Mouse (Mus musculus): ENCODE measurements around the gene Cep350. TPM values are rescaled to one million over a fixed set of nuclear protein-coding genes. Genes with fewer than 3 reads are reported as not detected.
"Not testable (repeated sequence)": the region's sequence is repeated elsewhere in the genome, so short reads cannot be mapped to it uniquely, and the experiment has no call there.

The Cep350 gene
- polyA plus RNA-seq, 1 experiment = 9.3 TPM

GRCm38 (mm10) chr1:155886846-155887245 lies 86.2 kb downstream of the Cep350 start:
- DNase-seq (ENCODE audit: low spot score) = no peak

DNA sequence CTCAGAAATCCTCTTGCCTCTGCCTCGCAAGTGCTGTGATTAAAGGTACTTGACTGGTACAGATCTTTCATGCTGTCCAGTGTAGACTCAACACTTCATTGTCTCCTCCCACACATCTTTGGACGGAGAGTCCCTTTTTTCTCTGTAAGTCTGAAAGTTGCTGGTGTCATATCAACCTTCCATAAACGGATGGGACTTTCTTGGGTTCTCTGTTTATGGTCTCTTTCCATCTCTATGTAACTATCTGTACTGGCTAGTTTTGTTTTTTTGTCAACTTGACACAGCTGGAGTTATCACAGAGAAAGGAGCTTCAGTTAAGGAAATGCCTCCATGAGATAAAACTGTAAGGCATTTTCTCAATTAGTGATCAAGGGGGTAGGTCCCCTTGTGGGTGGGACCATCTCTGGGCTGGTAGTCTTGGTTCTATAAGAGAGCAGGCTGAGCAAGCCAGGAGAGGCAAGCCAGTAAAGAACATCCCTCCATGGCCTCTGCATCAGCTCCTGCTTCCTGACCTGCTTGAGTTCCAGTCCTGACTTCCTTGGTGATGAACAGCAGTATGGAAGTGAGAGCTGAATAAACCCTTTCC lies 90.3 kb downstream of the Cep350 start:
- not testable (repeated sequence) for DNase-seq (ENCODE audit: low spot score)

- DNase-seq (ENCODE audit: low spot score) = no peak
Measured at GRCm38 (mm10) chr1:155879596-155879995, 93.5 kb downstream of the Cep350 start.

DNA sequence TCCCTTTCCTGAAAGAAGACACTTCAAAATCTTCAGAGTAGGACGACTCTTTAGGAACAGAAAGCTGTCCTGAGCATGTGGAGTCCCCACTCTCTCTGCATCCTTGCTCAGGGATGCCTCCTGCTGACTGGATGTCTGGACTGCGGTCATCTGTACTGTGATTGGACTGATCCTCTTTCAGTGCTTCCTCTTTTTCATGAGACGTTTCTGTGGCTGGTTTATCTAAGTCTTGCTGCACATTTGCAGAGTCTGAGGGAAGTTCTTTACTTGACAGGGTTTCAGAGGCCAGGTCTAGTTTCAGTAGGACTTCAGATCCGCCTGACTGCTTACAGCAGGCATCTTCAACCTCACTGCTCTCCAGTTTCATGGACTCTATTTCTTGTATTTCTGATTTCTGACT lies 110.1 kb downstream of the Cep350 start:
- no peak for DNase-seq (ENCODE audit: low spot score)

- no peak for DNase-seq (ENCODE audit: low spot score)
Measured at GRCm38 (mm10) chr1:155854926-155855702, 117.9 kb downstream of the Cep350 start.

DNA sequence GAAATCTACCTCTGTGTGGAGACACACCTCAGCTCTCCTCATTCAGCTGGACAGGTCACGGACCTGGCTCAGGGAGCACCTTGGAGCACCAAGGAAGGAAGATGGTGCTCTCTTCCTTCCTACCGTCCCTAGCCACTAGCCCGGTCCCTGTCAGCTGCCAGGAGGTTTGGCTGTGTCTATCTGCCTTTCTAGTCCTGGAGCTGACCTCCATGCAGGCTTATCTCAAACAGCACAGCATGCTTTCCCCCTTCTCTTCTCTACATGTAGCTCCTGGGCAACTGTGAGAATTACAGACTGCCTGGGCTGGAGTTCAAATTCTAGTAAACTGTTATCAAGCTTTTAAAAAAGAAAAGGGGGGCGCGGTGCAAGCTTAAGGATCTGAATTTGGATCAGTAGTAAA lies 120.0 kb downstream of the Cep350 start:
- no peak for DNase-seq (ENCODE audit: low spot score)

GRCm38 (mm10) chr1:155844235-155844634 lies 128.8 kb downstream of the Cep350 start:
- no peak for DNase-seq (ENCODE audit: low spot score)

GRCm38 (mm10) chr1:155843538-155843937 lies 129.5 kb downstream of the Cep350 start:
- no peak for DNase-seq (ENCODE audit: low spot score)

- no peak for DNase-seq (ENCODE audit: low spot score)
Measured at GRCm38 (mm10) chr1:155835667-155836066, 137.4 kb downstream of the Cep350 start.

GRCm38 (mm10) chr1:155833610-155834009 lies 139.4 kb downstream of the Cep350 start:
- DNase-seq (ENCODE audit: low spot score) = no peak

GRCm38 (mm10) chr1:155831958-155832357 lies 141.1 kb downstream of the Cep350 start:
- no peak for DNase-seq (ENCODE audit: low spot score)

DNA sequence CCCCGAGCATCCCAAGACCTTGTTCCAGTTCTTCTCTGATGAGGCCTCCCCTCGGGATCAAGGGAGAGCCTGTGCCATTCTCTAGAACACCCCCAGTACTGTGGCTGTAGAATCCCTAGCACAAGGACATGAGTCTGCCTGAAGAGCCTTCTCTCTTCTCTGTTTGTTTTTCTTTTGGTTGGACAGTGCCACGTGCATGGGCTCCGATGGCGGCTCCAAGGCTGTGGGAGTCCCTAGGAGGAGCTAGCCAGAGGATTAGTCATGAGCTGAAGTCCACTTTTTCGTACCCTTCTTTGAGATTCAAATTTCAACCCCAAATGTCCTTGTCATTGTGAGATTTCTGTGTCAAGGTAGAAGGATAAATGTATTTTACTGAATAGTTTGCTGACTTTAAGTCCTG lies 142.2 kb downstream of the Cep350 start:
- no peak for DNase-seq (ENCODE audit: low spot score)

- DNase-seq (ENCODE audit: low spot score) = no peak
Measured at GRCm38 (mm10) chr1:155827703-155828295, 145.3 kb downstream of the Cep350 start.

DNA sequence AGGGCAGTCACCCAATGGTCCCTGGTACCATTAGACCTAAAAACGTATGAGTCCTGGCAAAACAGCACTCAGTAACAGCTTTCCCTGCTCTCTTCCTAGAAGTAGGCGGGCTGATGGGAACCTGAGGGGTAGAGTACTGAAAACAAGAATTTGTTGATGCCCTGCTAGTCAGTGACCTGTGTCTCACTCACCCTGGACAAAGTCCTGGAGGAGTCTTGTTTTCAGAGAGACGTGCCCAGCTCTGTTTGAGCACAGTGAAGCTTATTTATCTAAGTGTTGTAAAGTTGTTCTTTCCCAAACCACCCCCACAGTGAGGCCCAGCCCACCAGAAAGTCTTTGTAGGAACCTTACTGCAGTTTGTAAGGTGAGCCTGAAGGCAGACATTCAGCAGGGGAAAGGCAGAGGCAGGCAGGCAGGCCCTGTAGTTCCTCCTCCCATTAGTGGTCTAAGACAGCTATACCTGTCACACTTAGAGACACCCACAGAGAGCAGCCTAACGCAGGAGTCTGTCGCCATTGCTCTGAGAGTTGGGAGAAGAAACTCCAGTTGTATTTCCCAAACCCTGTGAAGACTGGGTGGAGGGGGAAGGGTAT lies 146.2 kb downstream of the Cep350 start:
- DNase-seq (ENCODE audit: low spot score) = no peak

DNA sequence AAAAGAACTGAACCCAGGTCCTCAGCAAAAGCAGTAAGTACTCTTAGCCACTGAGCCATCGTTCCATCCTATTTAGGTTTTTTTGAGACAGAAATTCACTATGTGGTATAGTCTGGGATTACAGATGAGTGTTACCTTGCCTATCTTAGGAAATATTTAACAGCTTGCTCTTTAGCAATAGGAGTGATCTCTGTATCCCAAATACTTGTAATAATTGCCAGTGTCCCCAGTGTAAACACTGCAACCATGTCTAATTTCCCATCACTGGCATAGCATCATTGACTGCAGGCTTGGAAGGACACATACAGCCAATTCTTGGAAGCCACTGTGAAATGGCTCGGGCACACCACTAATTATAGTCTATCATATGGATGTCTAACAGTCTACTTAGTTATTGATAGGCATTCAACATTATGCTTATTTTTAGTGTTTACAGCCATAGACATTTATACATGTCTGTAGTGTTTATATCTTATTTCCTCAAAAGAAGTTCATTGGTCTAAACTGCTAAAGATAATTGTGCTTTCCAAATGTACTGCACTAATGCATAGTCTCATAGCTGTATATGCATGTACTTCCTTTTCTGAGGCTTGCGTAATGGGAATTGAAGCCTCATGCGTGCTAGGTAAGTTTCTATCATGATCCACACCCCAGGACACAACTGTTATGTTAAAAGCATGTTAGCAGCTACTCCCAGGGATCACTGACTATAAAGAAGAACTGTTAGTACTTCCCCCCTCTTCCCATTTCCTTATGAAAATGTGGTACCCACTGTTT lies 146.9 kb downstream of the Cep350 start:
- DNase-seq (ENCODE audit: low spot score) = no peak

GRCm38 (mm10) chr1:155820646-155821045 lies 152.4 kb downstream of the Cep350 start:
- DNase-seq (ENCODE audit: low spot score) = no peak

DNA sequence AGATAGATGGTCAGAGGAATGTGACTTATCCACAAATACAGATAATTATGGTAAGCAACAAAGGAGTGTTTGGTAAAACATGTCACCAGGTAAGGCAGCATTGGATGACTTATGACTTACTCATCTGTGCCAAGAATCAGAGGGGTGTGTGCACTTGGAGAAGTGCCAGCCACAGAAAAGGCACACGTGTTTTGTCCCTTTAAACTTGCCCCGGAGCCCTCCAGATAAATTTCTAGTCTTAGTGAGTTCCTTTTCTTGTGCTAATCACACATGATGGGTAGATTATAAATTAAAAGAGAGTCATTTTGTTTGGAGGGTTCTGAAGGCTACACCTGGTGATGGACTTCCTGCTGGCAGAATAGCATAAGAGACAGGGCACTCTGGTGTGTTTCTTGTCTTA lies 156.9 kb downstream of the Cep350 start:
- DNase-seq (ENCODE audit: low spot score) = no peak

GRCm38 (mm10) chr1:155812581-155813499 lies 160.2 kb downstream of the Cep350 start, which contains the start of gene Qsox1:
Gene Qsox1, minus strand, starts transcription at chr1:155812889.
- DNase-seq (ENCODE audit: low spot score) = peak; percentile 79

DNA sequence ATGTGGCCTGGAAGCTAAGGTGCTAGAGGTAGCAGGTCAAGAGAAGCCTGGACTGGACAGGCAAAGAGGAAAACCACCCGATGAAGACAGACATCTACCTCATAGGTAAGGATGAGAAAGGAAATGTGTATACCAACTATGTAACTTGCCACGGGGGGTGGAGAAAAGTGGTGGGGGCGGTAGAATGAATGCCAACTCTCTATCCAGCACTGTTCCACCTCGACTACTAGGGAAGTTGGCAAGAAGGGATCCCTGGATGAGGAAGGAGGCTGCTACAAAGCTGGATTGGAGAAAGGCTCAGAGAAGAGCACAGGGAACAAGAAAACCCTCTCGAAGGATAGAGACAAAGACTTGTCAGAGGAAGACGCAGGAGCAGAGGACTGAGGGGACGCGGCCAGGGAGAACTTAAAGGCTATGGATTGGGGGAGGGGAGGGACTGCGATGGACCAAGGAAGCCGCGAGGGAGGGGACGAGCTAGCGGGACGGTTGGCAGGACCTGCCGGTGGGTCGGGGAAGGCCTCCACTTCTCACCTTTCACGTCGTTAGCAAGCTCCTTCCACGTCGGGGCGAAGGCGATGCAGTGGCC lies 161.0 kb downstream of the Cep350 start:
- no peak for DNase-seq (ENCODE audit: low spot score)

DNA sequence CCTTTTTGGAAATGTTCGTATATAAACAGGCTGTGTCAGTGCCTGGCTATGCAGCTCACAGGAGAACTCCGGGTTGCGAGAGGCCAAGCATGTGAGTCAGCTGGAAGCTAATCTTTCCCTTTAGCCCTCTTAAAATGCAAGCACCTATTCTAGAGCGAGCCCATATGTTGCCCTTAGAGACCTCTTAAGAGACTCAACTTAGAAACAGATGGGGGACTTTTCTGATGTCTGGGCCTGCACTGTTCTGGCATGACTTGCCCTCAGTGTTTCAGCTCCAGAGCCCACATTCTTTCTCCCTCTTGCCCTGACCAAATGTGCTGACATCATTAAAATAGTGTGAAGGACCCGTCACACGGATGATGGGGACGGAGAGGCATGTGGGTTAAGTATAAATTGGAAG lies 162.4 kb downstream of the Cep350 start:
- no peak for DNase-seq (ENCODE audit: low spot score)

All from urinary bladder, adult 2 months (tissue).